Mouse (Mus musculus) kidney, postnatal 10 days (tissue): Measurements from ENCODE around the gene BC051142.

Experiments used
- DNase-seq: peaks from one replicate; pipeline ENCODE4 v3.0.0; 2021; ENCODE audit warnings: mixed read lengths

The BC051142 gene

GRCm38 (mm10) chr17:34398711-34399393, at the start of gene BC051142:
Gene BC051142, plus strand, starts transcription at chr17:34398820.
- DNase-seq: peak; percentile 84

DNA sequence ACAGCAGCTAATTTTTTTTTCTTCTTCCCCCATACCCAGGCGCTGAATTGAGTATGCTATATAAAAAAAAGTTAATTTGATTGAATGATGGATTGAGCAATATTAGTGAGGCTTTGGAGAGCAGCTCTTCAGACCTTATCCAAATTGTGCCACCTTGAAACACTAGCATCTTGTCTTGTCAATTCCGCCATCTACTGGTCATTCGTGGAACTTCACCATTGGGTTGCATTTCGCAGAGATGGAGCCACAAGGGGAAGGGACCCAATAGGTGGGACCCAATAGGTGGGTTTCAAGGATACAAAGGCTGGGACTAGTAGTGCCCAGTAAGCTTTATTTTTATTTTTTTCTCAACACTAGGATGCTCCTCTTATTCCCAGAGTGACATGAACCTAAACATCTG, 49.2 kb upstream of the BC051142 start:
- peak; percentile 85 for DNase-seq

GRCm38 (mm10) chr17:34354539-34354938, 44.1 kb upstream of the BC051142 start, which contains the start of gene Btnl2:
Gene Btnl2, plus strand, starts transcription at chr17:34354822.
- DNase-seq: no peak

- no peak for DNase-seq
Observed at GRCm38 (mm10) chr17:34354940-34355339, 43.7 kb upstream of the BC051142 start.

DNA sequence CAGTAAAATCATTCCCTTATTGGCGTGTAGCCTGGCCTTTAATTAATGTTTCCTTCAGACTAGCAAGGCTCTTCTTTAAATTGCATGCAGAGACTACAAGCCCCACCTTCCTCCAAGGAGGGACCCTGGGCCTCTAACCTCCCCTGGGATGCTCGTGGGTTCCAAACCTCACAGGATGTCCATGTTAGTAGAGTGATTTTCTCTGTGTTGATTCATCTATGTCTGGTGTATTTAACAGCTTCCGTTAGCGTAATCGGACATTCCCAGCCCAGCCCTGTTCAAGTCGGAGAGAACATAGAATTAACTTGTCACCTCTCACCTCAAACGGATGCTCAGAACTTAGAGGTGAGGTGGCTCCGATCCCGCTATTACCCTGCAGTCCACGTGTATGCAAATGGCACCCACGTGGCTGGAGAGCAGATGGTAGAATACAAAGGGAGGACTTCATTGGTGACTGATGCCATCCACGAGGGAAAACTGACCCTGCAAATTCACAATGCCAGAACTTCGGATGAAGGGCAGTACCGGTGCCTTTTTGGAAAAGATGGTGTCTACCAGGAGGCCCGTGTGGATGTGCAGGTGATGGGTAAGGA, 35.6 kb upstream of the BC051142 start:
- no peak for DNase-seq

DNA sequence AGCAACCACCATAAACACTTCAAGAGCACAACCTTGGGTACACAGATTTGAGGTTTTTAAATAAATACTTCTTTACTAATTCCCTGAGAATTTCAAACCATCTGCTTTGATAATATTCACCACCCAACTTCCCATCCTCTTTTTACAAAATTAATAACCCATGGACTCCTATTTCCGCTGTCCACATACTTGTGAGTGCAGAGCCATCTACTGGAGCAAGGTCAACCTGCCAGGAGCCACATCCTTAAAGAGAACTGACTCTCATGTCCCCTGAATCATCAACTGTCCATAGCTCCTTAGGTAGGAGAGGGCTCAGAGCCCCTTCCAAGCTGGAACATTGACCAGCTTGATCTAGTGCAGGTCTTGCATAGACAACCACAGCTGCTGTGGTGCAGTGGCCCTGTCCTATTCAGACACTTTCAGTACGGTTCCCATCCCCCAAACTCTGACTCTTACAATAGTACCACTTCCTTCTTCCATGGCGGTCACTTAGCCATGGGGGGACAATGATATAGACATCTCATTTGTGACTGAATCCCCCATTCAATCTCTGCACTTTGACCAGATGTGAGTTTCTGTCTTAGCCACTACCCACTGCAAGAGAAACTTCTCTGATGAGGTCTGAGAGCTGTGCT, 34.8 kb upstream of the BC051142 start:
- DNase-seq: no peak

DNA sequence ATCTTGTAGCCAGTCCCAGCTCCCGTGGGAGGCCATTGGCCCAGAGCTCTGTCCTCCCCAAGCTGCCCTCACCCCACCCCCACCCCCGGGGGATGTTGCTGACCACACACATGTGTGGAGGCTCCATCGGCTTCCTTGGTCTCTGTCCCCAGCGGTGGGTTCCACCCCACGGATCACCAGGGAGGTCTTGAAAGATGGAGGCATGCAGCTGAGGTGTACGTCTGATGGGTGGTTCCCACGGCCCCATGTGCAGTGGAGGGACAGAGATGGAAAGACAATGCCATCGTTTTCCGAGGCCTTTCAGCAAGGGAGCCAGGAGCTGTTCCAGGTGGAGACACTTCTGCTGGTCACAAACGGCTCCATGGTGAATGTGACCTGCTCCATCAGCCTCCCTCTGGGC, 33.6 kb upstream of the BC051142 start:
- no peak for DNase-seq

DNA sequence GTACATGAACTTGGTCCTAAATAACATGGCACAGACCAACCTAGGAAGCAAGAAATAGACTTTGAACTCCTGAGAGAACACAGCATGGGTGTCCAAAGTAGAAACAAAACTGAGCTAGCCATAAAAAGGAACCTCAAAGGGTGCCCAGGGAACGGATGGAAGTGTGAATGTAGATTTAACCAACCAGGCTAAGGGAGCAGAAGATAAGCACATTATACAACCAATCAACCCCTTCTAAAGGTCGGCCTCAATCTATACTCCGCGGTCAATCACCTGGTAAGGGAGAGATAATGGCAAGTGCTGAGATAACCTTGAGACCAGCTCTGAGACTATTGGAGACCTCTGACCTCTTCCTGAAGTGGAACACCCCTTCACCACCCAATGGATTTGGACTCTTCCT, 28.1 kb upstream of the BC051142 start:
- DNase-seq: no peak

DNA sequence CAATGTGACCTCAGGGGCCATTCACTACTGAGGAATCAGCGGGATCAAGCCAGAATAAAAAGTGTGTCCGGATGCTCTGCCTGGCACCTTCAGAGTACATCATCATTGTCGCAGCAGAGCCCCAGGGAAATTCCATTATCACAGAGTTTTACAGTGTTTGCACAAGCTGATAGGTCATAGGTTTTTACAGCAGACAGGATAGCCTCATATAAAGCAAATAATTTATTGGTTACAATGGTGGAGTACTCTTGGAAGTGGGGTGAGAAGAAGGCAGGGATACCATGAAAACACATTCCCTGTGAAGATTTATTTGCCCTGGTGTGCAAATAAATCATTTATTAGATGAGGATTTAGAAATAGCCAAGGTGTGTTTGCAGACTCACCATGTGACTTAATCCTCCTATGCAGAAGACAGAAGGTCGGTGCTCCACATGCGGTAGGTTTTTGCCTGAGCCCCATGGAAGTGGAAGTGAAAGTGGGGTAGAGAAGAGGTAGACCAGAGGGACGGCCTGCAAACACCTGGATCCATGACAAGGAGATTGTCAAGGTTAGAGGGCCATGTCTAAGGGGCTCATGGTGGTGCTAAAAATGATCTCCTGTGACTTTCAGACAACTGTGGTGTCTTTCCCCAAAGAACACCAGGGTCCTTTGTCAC, 25.4 kb upstream of the BC051142 start:
- no peak for DNase-seq

DNA sequence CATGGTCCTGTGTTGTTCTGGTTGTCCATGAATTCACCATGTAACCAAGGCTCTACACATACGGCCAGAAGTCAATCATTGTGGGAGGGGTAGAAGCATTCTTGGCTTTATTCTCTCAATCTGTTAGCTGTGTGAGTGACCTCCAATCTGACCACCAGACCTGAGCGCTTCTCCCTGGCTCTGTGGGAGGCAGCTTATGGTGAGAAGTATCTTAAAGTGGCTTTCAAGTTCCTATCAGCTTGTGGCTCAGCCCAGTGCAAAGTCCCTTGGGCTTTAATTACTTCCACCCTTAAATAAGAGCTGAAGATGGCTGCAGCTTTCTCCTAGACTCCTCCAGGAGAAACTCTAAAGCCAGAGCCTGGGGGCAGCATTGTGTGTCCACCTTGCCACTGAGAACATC, 21.8 kb upstream of the BC051142 start, which contains the start of gene Btnl1:
Btnl1 (plus strand) TSS at position 286 of the 400 bp plus-strand sequence.
- no peak for DNase-seq

DNA sequence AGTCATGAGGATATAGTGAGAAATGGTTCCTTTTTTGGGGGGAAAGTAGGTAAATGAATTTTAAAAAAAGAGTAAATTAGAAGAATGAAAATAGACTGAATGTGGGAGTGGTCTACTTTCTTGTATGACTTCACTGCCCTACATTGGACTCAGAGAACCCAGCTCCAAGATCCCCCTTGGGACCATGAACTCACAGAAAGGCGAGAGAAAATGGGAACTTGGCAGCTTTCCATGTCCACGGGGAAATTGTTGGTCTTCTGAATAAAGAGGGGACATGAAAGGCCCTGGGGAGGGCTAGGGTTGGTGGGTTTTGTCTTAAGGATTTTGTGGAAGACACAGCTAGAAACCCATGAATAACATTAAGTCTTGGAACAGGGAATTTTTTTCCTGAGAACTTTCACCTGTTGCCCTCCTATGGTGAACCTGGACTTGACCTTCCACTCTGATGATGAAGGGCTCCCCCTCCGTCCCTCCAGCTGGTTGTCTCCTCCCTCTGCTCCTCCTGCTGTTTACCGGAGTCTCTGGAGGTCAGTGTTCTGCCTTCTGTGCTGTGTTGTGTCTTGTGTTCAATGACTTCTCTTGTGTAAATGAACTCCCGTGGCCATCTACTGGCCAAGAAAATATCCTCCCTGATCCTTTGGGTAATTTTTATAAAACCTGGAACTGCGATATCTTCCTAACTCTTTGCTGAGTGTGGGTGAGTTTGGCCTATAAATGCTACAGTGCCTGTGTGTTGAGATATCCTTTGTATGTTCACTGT, 21.0 kb upstream of the BC051142 start:
- DNase-seq: no peak

DNA sequence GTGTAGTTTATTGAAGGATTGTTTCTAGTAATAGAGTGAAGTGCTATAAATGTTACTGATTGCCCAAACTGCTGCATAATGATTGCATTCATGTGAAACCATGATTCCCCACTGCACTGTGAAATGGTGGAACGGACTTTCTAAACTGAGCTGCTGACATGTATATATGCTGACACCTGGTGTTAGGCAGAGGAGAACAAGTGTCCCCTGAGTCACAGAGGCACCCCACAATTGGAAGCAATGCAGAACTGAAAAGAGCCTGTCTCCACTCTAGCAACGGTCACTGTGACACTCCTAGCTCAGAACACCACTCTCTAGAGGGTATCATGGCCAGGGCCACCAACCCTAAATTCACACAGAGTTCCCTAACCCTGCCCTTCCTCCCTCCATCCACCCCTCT, 19.9 kb upstream of the BC051142 start:
- no peak for DNase-seq

DNA sequence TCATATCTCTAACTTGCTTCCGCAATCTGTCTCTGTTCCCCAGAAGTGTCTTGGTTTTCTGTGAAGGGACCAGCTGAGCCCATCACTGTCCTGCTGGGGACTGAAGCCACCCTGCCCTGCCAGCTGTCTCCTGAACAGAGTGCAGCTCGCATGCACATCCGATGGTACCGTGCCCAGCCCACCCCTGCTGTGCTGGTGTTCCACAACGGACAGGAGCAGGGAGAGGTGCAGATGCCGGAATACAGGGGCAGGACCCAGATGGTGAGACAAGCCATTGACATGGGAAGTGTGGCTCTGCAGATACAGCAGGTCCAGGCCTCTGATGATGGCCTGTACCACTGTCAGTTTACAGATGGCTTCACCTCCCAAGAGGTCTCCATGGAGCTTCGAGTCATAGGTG, 19.2 kb upstream of the BC051142 start:
- no peak for DNase-seq

GRCm38 (mm10) chr17:34381876-34382275, 16.7 kb upstream of the BC051142 start:
- no peak for DNase-seq

- peak; percentile 38 for DNase-seq
Observed at GRCm38 (mm10) chr17:34383212-34383611, 15.4 kb upstream of the BC051142 start.

- no peak for DNase-seq
Observed at GRCm38 (mm10) chr17:34384699-34385098, 13.9 kb upstream of the BC051142 start.

DNA sequence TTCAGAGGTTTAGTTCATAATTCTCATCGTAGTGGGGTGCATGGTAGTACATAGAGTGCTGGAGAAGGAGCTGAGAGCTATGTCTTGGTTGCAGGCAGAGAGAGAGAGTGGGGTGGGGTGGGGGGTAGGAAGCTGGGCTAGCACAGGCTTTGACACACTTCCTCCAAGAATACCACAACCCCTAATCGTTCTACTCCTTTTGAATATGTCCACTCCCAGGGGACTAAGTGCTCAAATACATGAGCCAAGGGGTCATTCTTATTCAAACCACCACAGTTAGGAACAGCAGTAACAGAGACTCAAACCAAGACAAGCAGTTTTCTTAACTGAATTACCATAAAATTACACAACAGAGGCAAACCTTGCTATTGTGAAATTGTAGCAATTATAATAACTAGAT, 12.0 kb upstream of the BC051142 start:
- no peak for DNase-seq

- DNase-seq: peak; percentile 62
Observed at GRCm38 (mm10) chr17:34388513-34388912, 10.1 kb upstream of the BC051142 start.

DNA sequence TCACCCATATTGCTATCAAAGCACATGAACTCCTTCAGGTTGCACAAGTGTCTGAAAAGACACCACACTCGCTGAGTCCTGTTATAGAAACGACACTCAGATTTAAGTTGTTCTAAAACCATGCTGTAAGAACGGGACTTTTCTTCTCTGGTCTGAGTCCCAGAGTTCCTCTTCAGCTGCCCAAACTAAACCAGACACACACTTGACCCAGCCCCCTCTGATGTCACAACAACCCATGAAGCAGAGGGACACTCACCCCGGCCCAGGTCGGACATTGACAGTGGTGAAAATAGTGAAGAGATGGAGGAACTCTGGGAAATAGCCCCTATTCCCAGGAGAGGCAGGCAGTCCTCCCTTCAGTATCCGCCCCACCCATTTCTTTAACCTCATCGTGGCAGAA, 7.1 kb upstream of the BC051142 start:
- no peak for DNase-seq

- peak; percentile 74 for DNase-seq
Observed at GRCm38 (mm10) chr17:34392321-34392720, 6.3 kb upstream of the BC051142 start.

- DNase-seq: peak; percentile 25
Observed at GRCm38 (mm10) chr17:34397357-34397756, 1.3 kb upstream of the BC051142 start.

DNA sequence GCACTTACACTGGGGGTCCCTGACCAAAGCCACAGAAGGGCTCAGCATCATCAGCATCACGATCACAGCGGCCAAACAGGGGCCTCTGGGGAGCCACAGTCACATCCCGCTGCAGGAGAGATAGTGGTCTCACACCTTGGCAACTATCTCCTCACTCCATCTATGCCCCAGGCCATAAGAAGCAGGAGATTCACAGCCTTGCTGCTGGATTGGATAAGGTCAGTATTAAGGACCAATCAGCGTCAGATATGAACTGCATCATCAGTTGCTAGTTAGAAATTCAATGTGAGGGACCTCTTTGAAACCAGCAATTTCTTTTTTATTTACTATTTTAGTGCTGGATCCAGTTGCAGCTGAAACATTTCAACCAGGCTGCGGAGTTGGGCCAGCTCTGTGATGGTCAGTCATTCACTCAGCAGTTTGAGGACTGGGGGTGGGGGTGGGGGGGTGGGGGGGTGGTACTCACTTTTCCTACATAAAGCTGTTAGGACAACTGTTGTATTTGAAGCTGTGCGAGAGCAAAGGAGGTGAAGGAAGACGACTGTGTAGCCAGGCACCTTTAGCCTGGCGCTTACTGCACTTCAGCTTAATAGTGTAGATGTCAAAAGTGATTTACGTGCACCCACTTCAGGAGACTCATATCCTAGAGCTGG, 436 bp upstream of the BC051142 start:
- DNase-seq: peak; percentile 58

DNA sequence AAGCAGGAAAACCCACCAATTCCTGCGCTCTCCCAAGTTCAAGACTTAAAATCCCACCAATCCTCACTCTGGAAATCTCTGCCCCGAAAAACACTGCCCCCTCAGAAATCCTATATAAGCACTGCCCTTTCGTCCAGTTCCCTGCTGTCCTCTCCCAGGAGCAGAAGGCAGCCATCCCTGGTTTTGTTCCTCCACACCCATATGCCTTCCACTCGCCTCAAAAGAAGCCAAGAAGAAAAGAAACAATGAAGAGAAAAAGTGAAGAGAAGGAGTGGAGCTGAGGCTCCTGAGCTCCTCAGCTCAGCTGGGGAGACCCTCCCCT, 735 bp downstream of the BC051142 start:
- DNase-seq: no peak
